Mouse (Mus musculus) MEL (cell line): ENCODE measurements at regions not wholly inside any gene's neighbourhood (a gene's known extent, or its start where the extent isn't known, plus 50 kb on each side); places are given as distances from the start of the nearest gene placed in this dataset.

Experiments
- DNase-seq: peaks from one replicate; pipeline ENCODE4 v3.0.0; 2011; ENCODE audit warnings: low read depth, low spot score
- H3K27ac ChIP-seq: 2 replicates; pipeline ENCODE4 v1.5.1; 2012; ENCODE audit warnings: low read depth, mild to moderate bottlenecking, control low read depth, low read length, moderate library complexity; ENCODE audit not compliant: control insufficient read depth
- H3K27me3 ChIP-seq, 2 experiments: fragments of 150-350 bp in 1 of 2; sonication (generic) in 1 of 2; 2 replicates each; pipeline ENCODE4 v1.6.1; 2012; ENCODE audit warnings: low read length in 2 of 2, mild to moderate bottlenecking in 2 of 2, improper control_type of control experiment in 1 of 2, moderate library complexity in 1 of 2; ENCODE audit not compliant: insufficient read depth in 2 of 2, control insufficient read depth in 1 of 2
- H3K36me3 ChIP-seq, 2 experiments: 2 replicates each; pipeline ENCODE4 v1.6.1; 2012 to 2014; ENCODE audit warnings: low read length in 2 of 2, improper control_type of control experiment in 1 of 2, inconsistent platforms in 1 of 2, mild to moderate bottlenecking in 1 of 2; ENCODE audit not compliant: insufficient read depth in 2 of 2, control insufficient read depth in 1 of 2
- H3K4me1 ChIP-seq, 2 experiments: fragments of 150-350 bp in 1 of 2; sonication (generic) in 1 of 2; 2 replicates each; pipeline ENCODE4 v1.6.1; 2012; ENCODE audit warnings: low read length in 2 of 2, improper control_type of control experiment in 1 of 2, mild to moderate bottlenecking in 1 of 2; ENCODE audit not compliant: insufficient read depth in 2 of 2, control insufficient read depth in 1 of 2
- H3K4me3 ChIP-seq, 2 experiments: fragments of 150-350 bp in 1 of 2; sonication (generic) in 1 of 2; 2 replicates each; pipeline ENCODE4 v1.5.1; 2012; ENCODE audit warnings: low read depth in 2 of 2, low read length in 2 of 2, mild to moderate bottlenecking in 2 of 2, moderate library complexity in 2 of 2, control low read depth in 1 of 2, improper control_type of control experiment in 1 of 2; ENCODE audit not compliant: control insufficient read depth in 1 of 2, insufficient read depth in 1 of 2
- H3K79me2 ChIP-seq: 2 replicates; pipeline ENCODE4 v1.6.1; 2012; ENCODE audit warnings: mild to moderate bottlenecking, low read length, moderate library complexity; ENCODE audit not compliant: control insufficient read depth, poor library complexity, insufficient read depth
- H3K9ac ChIP-seq: 2 replicates; pipeline ENCODE4 v1.6.1; 2012; ENCODE audit warnings: low read depth, mild to moderate bottlenecking, control low read depth, low read length, moderate library complexity; ENCODE audit not compliant: control insufficient read depth, poor library complexity, severe bottlenecking
- H3K9me3 ChIP-seq: fragments of 150-350 bp; sonication (generic); replicated peaks from 2 replicates; pipeline ENCODE4 v1.6.1; 2012; ENCODE audit warnings: mild to moderate bottlenecking, low read length, improper control_type of control experiment, moderate library complexity; ENCODE audit not compliant: insufficient read depth
- BHLHE40 ChIP-seq: IDR thresholded peaks from 2 replicates; pipeline ENCODE4 v1.6.1; 2012; ENCODE audit warnings: low read depth, mild to moderate bottlenecking, inconsistent platforms, low read length, improper control_type of control experiment, borderline replicate concordance
- CHD1 ChIP-seq: IDR thresholded peaks from 2 replicates; pipeline ENCODE4 v1.6.1; 2012; ENCODE audit warnings: low read depth, mild to moderate bottlenecking, inconsistent platforms, low read length, improper control_type of control experiment
- ELF1 ChIP-seq: IDR thresholded peaks from 2 replicates; pipeline ENCODE4 v1.6.1; 2014; ENCODE audit warnings: low read depth, mild to moderate bottlenecking, inconsistent platforms, low read length, improper control_type of control experiment, moderate library complexity
- EP300 ChIP-seq, 2 experiments: IDR thresholded peaks; 2 replicates each; pipeline ENCODE4 v1.6.1; 2011; ENCODE audit warnings: improper control_type of control experiment in 2 of 2, low read length in 2 of 2, low read depth in 1 of 2, mild to moderate bottlenecking in 1 of 2
- GABPA ChIP-seq: IDR thresholded peaks from 2 replicates; pipeline ENCODE4 v1.6.1; 2012; ENCODE audit warnings: low read depth, mild to moderate bottlenecking, inconsistent platforms, low read length, improper control_type of control experiment, moderate library complexity
- GATA1 ChIP-seq: IDR thresholded peaks from 2 replicates; pipeline ENCODE4 v1.6.1; 2011; ENCODE audit warnings: low read depth, low read length, improper control_type of control experiment
- JUND ChIP-seq: IDR thresholded peaks from 2 replicates; pipeline ENCODE4 v1.6.1; 2011; ENCODE audit warnings: low read depth, mild to moderate bottlenecking, improper control_type of control experiment, low read length
- KAT2A ChIP-seq: conservative IDR thresholded peaks from 2 replicates; pipeline ENCODE4 v1.6.1; 2012; ENCODE audit warnings: low read depth, low read length, improper control_type of control experiment, inconsistent platforms
- MAZ ChIP-seq: IDR thresholded peaks from 2 replicates; pipeline ENCODE4 v1.6.1; 2012; ENCODE audit warnings: low read depth, mild to moderate bottlenecking, inconsistent platforms, low read length, improper control_type of control experiment
- MYC ChIP-seq: IDR thresholded peaks from 2 replicates; pipeline ENCODE4 v1.6.1; 2011; ENCODE audit warnings: low read depth, mild to moderate bottlenecking, low read length, improper control_type of control experiment, moderate library complexity
- NELFE ChIP-seq: IDR thresholded peaks from 2 replicates; pipeline ENCODE4 v1.6.1; 2011; ENCODE audit warnings: low read depth, low read length, improper control_type of control experiment
- POLR2A ChIP-seq, 2 experiments: IDR thresholded peaks; 2 replicates each; pipeline ENCODE4 v1.6.1; 2011 to 2012; ENCODE audit warnings: low read length in 2 of 2, mild to moderate bottlenecking in 2 of 2, control low read depth in 1 of 2, improper control_type of control experiment in 1 of 2, low read depth in 1 of 2, moderate library complexity in 1 of 2; ENCODE audit not compliant: control insufficient read depth in 1 of 2, insufficient read depth in 1 of 2, poor library complexity in 1 of 2
- POLR2AphosphoS5 ChIP-seq: IDR thresholded peaks from 2 replicates; pipeline ENCODE4 v1.6.1; 2012; ENCODE audit warnings: low read depth, borderline replicate concordance, mild to moderate bottlenecking, inconsistent platforms, low read length, moderate library complexity, mixed read lengths
- RCOR1 ChIP-seq: IDR thresholded peaks from 2 replicates; pipeline ENCODE4 v1.6.1; 2012; ENCODE audit warnings: low read depth, mild to moderate bottlenecking, inconsistent platforms, low read length, improper control_type of control experiment
- SIN3A ChIP-seq: IDR thresholded peaks from 2 replicates; pipeline ENCODE4 v1.6.1; 2012; ENCODE audit warnings: low read length, improper control_type of control experiment, inconsistent platforms
- TAL1 ChIP-seq: IDR thresholded peaks from 2 replicates; pipeline ENCODE4 v1.6.1; 2012; ENCODE audit warnings: mild to moderate bottlenecking, inconsistent platforms, low read length, moderate library complexity, mixed read lengths
- TBP ChIP-seq: IDR thresholded peaks from 2 replicates; pipeline ENCODE4 v1.8.0; 2011; ENCODE audit warnings: low read depth, low read length, improper control_type of control experiment
- TCF12 ChIP-seq: IDR thresholded peaks from 2 replicates; pipeline ENCODE4 v1.6.1; 2014; ENCODE audit warnings: low read depth, mild to moderate bottlenecking, inconsistent platforms, low read length, improper control_type of control experiment, moderate library complexity
- UBTF ChIP-seq: IDR thresholded peaks from 2 replicates; pipeline ENCODE4 v1.6.1; 2012; ENCODE audit warnings: low read depth, mild to moderate bottlenecking, inconsistent platforms, low read length, improper control_type of control experiment, moderate library complexity, borderline replicate concordance; ENCODE audit not compliant: insufficient read depth
- ZMIZ1 ChIP-seq: IDR thresholded peaks from 2 replicates; pipeline ENCODE4 v1.6.1; 2012; ENCODE audit warnings: low read depth, mild to moderate bottlenecking, inconsistent platforms, low read length, improper control_type of control experiment, moderate library complexity
- ZNF384 ChIP-seq: IDR thresholded peaks from 2 replicates; pipeline ENCODE4 v1.6.1; 2012; ENCODE audit warnings: low read depth, mild to moderate bottlenecking, inconsistent platforms, low read length, improper control_type of control experiment

- Histone ChIP-seq H3K36me3 (no peaks in the 10 kb centered on the region), H3K4me3 (no peak overlapping the region), H3K9me3 (no peaks in the 10 kb centered on the region), H3K27ac (no peak overlapping the region), H3K27me3 (no peaks in the 10 kb centered on the region), H3K79me2 (no peaks in the 10 kb centered on the region), H3K9ac (no peak overlapping the region), H3K4me1 (no peaks in the 10 kb centered on the region)
- TF ChIP-seq MAZ (no peak), UBTF (no peak), TCF12 (no peak), RCOR1 (no peak), TAL1 (no peak), SIN3A (no peak), GATA1 (no peak), TBP (no peak)
- DNase-seq = no peak
Observed at GRCm38 (mm10) chr1:107985646-107986045, 395.8 kb downstream of the Serpinb8 start.

GRCm38 (mm10) chr1:107988076-107988475 is 398.3 kb downstream of the Serpinb8 start:
- no peak overlapping the region for H3K27ac ChIP-seq
- no peaks in the 10 kb centered on the region for H3K36me3 ChIP-seq
- H3K27me3 ChIP-seq = no peaks in the 10 kb centered on the region
- no peaks in the 10 kb centered on the region for H3K79me2 ChIP-seq
- no peaks in the 10 kb centered on the region for H3K4me1 ChIP-seq
- no peak for DNase-seq
- H3K9me3 ChIP-seq = no peaks in the 10 kb centered on the region
- TF ChIP-seq UBTF = no peak
- TF ChIP-seq POLR2AphosphoS5 = no peak
- TF ChIP-seq GABPA = no peak
- no peak for TF ChIP-seq ZMIZ1
- no peak for TF ChIP-seq MYC
- TF ChIP-seq JUND = no peak
- no peak for TF ChIP-seq ZNF384
- no peak for TF ChIP-seq TAL1
- TF ChIP-seq NELFE = no peak
- no peak for TF ChIP-seq POLR2A (IDR thresholded peaks at IDR 0.05; ENCODE audit: control insufficient read depth in 1 of 2, insufficient read depth in 1 of 2, low read depth in 1 of 2, low read length in 2 of 2, poor library complexity in 1 of 2)
- TF ChIP-seq ELF1 = no peak
- no peak for TF ChIP-seq BHLHE40
- no peak for TF ChIP-seq CHD1
- TF ChIP-seq KAT2A = no peak
- no peak for TF ChIP-seq EP300 (IDR thresholded peaks at IDR 0.05; ENCODE audit: low read depth in 1 of 2, low read length in 2 of 2)
- TF ChIP-seq, all 39 proteins: peak for 0
- no peak overlapping the region for H3K9ac ChIP-seq
- H3K4me3 ChIP-seq = no peak overlapping the region
